Mouse (Mus musculus) cerebellum, adult 18-20 months (tissue): ENCODE data around the gene Pms1.
"Not testable (repeated sequence)": the region's sequence is repeated elsewhere in the genome, so short reads cannot be mapped to it uniquely, and the experiment has no call there.

ENCODE experiments used
- DNase-seq, 2 experiments: peaks; one replicate each; pipeline ENCODE4 v3.0.0; 2021

The Pms1 gene

DNA sequence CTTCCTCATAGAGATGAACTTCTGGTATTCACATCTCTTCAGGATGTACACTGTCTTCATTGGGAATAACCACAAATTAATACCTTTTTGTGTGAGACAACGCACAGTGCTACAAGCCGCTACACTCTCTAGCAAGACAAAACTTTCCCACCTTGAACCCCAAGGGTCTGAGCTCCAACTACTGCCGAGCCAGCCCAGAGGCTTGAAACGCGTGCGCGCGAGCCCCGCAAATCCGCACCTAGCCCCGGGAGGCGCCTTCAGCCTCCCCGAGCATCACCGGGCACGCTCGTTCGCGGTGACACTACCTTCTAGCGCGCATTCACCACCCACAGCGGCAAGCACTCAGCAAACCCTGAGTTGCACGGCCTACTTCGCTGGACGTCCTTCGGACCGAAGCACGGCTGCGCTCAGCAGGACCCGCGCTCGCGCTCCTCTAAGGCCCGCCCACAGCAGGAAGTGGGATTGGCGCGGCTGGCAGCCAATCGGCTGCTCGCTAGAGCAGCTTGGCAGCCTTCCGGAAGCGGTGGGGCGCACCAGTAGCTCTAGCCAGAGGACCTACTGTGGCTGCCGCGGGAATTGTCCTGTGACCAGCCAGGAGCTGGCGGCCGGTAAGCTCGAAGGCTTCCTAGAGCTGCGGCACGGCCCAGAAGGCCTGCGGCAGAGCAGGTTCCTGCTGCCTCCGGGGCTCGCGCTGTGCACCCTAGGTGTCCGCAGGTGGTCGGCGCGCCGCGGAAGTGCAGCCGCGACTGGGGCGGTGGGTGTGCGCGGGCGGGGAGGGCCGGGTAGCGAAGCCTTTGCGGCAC lies at the start of gene Pms1, which contains the start of the genes Ormdl1 and Gm28778:
TSS of gene Pms1 (minus strand) at position 438 of the 803 bp plus-strand sequence.
TSS of gene Ormdl1 (plus strand) at position 515 of the 803 bp plus-strand sequence.
TSS of gene Gm28778 (plus strand) at position 531 of the 803 bp plus-strand sequence.
- peak; percentile 93 to 99 for DNase-seq

DNA sequence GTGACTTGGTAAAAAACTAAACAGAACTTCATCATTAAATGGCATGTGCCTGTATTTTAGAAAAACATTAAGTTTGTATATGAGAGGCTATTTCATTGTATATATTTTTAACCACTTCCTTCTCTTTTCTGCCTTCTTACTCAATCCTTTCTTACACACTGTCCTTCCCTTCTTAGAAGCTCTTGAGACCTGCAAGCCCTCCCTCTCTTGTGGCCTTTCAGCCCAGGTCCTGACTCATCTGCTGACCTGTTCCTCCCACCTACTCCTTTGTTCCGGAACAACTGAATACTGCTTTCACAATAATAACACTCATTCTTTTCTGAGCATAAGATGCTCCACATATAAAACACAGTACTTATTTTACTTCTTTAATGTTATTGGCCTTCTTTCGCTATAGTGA lies 44.3 kb upstream of the Pms1 start:
- no peak for DNase-seq

DNA sequence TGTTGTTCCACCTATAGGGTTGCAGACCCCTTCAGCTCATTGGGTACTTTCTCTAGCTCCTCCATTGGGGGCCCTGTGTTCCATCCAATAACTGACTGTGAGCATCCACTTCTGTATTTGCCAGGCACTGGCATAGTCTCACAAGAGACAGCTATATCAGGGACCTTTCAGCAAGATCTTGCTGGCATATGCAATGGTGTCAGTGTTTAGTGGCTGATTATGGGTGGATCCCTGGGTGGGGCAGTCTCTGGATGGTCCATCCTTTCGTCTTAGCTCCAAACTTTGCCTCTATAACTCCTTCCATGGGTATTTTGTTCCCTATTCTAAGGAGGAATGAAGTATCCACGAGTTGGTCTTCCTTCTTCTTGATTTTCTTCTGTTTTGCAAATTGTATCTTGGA lies 40.6 kb upstream of the Pms1 start:
- not testable (repeated sequence) for DNase-seq

DNA sequence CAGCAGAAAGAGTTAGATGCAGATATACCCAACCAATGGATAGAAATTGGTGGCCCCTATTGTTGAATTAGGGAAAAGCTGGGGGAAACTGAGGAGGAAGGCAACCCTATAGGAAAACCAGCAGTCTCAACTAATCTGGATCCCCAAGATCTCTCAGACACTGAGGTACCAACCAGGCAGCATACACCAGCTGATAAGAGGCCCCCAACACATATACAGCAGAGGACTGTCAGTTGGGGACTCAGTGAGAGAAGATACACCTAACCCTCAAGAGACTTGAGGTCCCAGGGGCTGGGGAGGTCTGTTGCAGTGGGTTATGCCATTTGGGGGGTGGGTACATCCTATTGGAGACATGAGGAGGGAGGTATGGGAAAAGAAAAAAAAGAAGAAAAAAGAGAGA lies 38.6 kb upstream of the Pms1 start:
- DNase-seq = no peak

DNA sequence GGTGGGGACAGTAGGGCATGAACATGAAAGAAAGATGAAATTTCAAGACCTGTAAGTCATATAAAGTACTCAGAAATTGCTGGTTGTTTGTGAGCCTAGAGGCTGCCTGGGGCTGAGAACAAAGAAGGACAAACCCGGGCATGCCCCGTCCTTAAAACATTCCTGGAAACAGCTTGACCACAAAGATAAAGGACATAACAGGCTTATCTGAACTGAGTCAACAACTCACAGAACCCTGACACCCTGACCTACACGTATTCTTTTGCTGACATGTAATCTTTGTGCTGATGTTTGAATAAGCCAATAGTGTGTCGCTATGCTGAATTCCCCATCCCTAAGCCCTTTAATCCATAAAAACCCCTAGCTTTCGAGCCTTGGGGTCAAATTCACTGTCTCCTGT lies 36.7 kb upstream of the Pms1 start:
- not testable (repeated sequence) for DNase-seq

DNA sequence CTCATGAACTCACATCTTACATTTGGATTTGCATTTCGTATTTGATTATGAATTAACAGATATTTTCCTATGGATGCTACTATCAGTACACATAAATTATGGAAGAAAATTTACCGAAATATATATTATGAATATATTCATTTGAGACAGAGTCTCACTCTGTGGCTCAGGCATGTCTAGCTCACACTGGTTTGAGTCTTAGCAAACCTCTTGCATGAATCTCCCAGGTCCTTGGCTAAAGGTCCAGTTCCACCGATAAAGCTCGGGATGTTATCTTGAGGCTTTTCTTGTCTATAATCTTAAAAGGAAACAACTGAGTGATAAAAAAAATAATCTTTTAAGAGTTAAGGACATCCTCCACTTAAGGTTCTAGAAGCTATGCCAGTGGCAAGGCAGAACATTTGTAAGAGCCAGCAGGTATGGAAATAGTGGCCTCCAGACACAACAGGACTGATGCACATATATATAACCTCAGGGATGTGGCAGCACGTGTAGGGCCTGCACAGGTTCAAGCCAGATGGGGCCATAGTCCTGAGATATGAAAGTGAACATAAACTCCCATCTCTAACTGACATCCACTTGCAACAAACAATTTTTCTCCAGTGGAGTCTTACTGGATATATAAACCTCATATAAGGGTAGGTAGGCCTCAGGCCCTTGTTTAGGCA lies 28.1 kb upstream of the Pms1 start:
- no peak for DNase-seq

DNA sequence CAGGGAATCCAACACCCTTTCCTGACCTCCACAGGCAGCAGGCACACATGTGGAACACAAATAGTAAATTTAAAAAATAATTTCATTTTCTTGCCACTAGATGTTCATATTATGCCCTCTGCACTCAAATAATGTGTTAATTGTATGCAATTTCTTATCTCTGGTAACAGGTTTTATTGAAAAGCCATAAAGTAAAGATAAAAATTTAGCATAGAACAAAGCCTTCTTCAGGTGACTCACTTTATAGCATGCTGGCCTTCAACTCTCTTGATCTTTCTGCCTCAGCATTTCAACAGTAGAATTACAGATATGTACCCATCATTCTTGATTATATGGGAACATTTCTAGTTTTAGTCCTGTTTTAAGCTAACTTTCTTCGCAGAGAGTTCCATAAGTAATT lies 27.5 kb upstream of the Pms1 start:
- no peak for DNase-seq

DNA sequence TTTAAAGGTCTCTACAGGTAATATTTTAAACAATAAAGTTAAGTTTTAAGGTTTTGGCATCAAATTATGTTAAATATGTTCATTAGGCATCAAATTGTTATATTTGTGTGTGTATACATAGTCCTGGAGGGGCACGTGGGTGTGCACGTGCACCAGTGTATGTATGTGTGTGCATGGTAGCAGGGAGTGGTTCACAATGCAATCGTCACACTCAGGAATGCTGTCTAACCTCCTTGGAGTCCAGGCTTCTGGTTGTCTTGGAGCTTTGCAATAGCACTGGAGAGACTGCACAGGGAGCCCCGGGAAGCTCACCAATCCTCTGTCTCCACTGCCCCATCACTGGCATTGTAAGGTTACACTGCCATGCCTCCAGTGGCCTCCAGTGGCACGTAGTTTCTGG lies 26.4 kb upstream of the Pms1 start:
- no peak for DNase-seq

DNA sequence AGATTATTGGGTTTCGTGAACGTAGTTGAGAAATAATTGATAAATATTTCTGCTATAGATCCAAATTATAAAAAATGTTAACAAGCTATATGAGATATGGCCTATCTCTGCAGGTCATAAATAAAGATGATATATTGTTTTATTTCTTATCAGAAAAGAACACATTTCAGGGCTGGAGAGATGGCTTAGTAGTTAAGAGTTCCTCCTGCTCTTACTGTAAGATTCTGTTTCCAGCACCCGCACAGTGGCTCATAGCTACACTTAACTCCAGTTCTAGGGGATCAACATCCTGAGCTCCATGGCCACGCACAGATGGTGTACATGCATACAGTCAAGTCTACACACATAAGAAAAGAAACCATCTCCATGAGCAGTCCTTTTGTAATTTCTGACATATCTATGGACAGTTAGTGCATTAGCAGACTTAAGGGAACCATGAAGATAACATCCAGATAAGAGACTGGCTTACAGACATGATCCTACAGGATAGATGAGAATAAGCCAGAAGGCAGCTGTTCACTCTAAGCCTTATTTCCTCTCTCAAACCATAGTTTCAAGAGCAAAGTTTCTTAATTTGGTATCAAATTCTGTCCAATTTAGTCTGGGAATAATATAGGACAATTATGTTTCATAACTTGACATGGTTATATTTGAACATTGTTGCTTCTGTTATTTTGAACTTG lies 25.0 kb upstream of the Pms1 start:
- no peak for DNase-seq

DNA sequence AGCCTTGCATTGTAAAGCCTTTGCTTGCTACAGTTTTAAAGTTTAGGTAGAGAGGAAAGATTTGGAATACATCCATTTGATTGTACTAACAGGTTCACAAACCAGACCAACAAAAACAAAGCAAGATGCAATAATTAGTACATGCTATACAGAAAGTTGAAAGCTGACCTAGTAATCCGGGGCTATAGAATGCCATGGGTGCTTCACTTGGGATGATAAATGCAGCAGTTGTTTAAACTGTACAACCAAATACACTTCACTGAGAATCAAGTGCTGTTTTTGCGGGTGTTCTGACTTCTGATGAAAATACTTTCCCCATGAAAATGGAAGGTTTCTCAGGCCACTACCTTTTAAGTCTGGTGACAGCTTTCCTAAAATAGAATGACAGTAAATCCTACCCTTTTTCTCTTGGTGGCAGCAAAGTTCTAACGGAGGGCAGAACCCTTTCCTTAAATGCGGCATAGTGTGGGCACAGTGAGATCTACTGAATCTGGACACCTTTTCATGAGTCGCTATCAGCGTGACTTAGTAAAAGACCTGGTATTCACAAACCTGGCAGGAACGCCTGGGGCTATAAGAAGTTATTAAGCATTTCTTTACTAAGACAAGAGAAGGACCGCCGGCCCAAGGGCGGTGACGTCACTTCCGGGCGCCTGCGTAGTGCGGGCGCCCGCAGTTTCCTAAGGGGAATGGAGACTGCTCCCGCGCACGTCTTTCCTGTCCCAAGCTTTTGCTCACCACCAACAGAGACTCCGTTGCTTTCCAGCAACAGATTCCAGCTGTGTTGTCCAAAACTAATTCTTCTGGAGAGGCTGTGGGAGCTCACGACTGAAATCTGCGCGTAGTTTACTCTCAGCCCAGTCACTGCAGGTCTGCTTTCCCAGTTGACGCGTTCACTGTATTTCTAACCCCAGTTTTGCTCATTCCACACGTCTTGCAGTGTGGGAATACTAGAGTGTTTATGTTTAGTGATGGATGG lies 16.5 kb upstream of the Pms1 start, which contains the start of gene Osgepl1:
TSS of gene Osgepl1 (plus strand) at position 636 of the 979 bp plus-strand sequence.
- DNase-seq = peak; percentile 83 to 90

DNA sequence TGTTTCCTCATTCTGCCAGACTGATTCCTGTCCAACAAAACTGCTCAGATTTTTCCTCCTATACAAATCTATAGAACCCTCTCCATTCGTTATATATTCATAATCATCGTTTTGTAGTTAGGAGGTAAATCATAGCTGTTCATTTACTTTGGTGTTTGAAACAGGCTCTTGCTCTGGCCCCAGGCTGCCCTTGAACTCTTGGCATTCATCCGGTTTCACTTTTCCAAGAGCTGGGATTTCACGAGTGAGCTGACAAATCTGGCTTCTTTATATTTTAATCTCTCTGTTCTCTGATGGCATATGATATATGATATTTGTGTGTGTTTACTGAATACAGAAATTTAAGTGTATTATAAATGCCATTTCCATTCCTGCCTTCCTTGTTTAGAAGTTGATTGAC lies 3.7 kb upstream of the Pms1 start:
- no peak for DNase-seq

DNA sequence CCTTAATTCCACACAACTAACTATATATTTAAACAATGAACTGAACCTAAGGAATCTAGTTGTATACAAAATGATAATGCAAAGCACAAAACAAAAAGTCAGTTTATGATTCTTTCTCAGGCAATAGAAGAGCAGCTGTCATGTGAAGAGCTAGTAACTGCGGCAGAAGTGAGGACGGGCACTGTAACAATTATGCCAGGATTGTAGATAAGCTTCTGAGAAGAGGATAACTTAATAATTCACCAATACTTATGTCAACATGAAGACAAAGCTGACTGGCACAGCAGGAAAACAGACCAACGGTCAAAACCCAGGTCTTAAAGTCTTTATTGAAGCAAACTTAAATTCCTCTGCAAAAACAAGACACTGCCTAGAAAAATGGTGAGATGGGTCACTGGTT lies 5.6 kb downstream of the Pms1 start:
- DNase-seq = no peak

DNA sequence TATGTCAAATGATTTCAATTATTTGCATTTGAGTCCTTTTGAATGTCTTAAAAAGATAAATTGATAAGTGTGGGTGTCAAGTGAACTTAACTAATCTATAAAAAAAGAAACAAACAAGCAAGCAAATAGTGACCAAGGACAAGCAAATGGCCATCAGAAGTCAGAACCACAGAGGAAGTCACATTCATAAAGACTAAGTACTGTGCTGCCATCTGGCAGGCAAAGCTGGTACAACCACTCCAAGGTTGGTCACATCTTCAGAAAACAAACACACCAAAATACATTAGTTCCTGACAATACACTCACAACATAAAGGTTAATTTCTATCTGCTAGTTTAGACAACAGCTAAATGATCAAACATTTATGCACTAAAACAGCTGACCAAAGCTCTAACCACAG lies 24.2 kb downstream of the Pms1 start:
- peak; percentile 71 to 72 for DNase-seq

DNA sequence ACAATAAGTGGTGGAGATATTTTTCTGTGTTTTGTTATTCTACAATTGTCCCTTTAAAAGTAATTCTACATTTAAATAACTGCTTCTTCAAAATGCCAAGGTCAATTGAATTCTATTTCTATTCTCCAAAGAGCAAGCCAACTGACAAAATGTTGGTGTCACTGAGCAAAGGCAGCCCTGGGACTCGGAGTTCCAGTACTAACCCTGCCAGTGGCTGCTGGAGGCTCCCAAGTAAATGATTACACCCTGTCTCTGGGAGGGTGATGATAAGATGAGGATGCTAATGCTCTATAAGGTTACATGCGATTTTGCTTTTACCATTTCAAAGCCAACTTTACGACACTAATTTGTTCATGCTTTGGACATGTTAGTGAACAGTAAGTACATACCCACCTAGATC lies 26.9 kb downstream of the Pms1 start:
- DNase-seq = no peak

DNA sequence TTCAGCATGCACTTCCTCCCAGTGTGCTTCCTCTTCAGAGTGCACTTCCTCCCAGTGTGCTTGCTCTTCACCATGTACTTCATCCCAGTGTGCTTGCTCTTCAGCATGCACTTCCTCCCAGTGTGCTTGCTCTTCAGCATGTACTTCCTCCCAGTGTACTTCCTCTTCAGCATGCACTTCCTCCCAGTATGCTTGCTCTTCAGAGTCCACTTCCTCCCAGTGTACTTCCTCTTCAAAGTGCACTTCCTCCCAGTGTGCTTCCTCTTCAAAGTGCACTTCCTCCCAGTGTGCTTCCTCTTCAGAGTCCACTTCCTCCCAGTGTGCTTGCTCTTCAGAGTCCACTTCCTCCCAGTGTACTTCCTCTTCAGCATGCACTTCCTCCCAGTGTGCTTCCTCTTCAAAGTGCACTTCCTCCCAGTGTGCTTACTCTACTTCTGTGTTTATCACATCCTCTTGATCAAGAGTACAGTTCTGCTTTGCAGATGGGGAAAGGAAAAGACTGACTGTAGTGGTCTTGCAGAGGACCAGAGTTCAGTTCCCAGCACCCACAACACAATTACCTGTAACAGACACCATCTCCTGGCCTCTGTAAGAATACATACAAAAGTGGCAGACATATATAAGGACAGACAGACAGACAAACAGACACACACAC lies 31.7 kb downstream of the Pms1 start:
- DNase-seq = not testable (repeated sequence)

DNA sequence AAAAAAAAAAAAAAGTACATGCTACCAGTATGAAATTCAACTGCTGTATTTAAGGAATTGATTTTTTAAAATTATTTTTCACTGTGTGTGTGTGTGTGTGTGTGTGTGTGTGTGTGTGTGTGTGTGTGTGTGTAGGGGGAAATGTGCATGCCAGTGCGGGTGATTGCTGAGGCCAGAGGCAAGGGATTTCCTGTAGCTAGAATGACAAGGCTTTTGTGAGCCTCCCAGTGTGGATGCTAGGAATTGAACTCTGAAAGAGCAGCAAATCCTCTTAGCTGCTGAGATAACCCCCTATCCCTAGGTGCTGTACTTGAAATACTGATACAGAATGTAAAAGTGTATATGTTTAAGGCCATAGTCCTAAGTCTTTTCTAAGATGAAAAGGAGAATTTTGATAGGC lies 70.8 kb downstream of the Pms1 start:
- DNase-seq = peak in 1 of 2 experiments; percentile 40

DNA sequence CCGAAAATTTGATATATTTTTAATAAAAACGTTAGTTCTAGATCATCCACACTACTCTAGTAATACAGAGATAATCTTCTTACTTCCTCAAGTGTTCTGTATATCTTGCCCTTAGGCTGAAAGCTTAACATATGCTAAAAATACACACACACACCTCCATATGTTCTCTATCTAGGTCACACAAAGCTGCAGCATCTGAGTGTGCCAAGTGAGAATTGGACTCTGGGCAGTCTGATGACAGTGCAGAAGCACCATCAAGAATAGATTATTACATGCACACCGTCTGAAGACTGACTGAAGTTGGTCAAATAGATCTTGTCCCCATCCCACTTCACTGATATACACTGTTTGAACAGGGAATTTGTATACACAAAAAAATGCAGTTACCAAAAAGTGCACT lies 71.2 kb downstream of the Pms1 start:
- DNase-seq = peak; percentile 52 to 72

DNA sequence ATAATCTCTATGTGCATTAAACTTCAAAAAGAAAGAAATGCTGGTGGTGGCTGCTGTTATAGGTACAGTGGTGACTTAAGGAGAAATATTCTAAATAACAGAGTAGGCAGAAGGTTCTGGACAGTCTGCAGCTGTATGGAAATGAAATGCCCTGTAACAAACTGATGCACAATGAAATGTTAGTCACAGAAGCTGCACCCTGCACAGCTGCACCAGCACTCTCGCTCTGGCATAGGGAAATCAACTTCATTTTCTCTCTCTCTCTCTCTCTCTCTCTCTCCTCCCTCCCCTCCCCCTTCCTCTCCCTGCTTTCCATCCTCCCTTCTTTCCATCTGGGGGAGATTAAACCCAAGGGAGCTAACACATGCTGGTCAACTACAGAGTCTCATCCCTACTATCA lies 72.0 kb downstream of the Pms1 start:
- DNase-seq = no peak

DNA sequence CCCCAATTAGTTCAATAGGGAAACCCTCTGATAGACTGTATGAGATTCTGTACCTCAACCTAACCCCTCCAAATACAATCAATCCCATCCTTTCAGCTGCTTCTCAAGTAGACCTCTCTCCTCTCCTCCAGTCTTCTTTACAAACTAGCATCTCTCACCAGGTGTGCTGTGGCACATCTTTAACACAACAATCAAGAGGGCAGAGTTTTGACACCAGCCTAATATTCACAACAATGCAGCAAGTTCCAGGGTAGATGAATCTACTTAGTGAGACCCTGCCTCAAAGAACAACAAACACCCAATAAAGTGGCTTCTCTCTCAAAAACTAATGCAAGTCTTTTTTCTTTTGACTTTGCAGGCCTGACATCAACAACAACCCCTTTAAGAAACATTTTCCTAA lies 86.7 kb downstream of the Pms1 start:
- no peak for DNase-seq

DNA sequence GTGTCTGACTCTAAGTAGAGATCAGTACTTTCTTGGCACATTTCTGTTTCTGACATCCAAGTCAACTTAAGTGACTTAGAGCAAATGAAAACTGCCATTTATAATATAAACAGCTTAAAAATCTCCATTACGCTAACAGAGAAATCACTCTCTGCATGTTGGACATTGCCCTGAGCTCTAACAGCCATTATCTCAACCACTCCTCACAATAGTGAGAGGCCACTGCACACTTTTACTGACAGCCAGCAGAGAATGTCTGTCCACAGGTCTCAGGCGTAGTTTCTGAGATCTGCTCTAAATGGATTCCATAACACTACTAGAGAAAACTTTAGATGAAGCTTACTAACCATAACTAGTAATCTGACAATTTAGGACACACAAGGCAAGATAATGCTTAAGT lies 92.9 kb downstream of the Pms1 start:
- no peak for DNase-seq

DNA sequence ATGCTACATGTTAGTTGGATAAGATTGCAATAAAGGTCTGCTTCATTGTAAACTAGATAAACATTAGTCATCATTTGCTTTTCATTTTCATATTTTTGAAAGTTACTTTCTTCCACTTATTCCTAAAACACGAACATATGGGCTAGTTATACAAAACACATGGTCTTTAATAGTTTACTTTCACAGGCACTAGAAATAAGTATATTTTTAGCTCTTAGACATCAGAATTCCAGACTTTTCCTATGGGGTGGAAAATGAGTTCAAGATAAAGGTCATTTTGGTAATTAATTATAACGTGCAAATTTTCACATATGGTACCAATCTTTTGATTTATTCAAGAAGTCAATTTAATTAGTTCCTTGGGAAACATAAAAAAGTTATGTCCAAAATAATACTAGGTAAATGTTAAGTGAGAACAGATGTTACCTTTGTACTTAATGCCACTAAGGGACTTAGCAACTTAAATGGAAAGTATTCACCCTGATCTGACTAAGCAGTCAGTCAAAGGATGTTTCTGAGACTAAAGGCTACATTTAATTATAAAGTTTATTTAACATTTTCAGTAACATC lies 95.1 kb downstream of the Pms1 start:
- DNase-seq = no peak
